Mouse (Mus musculus): ENCODE data around the gene Sppl2a.

DNA sequence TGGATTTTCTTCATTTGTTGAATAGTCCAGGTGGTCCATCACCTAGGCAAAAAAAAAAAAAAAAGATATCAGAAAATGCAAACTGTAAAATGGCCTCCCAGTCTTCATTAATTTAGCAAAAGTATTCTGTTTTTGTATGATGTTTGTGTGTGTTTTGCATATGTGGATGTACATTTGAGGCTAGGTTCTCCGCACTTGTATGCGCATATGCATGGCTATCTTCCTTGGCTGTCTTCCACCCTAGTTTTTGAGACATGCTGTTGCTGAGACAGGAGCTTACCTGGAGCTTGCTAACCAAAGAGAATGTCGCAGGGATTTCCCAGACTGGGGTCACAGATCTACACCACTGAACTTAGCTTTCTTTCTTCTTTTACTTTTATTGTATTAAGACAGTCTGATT, 38.8 kb downstream of the Sppl2a start:
- TF ChIP-seq CTCF (IDR thresholded peaks at IDR 0.05; ENCODE audit: borderline replicate concordance, extremely low read depth, insufficient read depth, insufficient read length) (no peak), POLR2A (IDR thresholded peaks at IDR 0.05; ENCODE audit: borderline replicate concordance, extremely low read depth, insufficient read depth, insufficient read length, poor library complexity, severe bottlenecking) (no peak)

Data from brain, embryonic 14.5 days (tissue).